Mouse (Mus musculus) intestine, embryonic 14.5 days (tissue): ENCODE results near the gene Mre11a. TPM values are rescaled to one million over a fixed set of nuclear protein-coding genes. Genes with fewer than 3 reads are reported as not detected.

Source experiments
- ATAC-seq: fragments of 200-750 bp; cut with Nextera tagmentation; replicated peaks from 2 replicates; pipeline ENCODE4 v1.8.0; 2017; ENCODE audit warnings: low read depth, moderate number of reproducible peaks, moderate TSS enrichment, moderate library complexity; ENCODE audit not compliant: low FRiP score, low TSS enrichment
- DNase-seq: peaks from one replicate; pipeline ENCODE4 v3.0.0-alpha.2; 2018; ENCODE audit warnings: low spot score
- H3K27ac ChIP-seq: fragments of 300-500 bp; sonication (generic); 2 replicates; pipeline ENCODE4 v1.5.1; 2014; ENCODE audit warnings: low read depth, mild to moderate bottlenecking, control low read depth
- H3K27me3 ChIP-seq: fragments of 300-500 bp; sonication (generic); replicated peaks from 2 replicates; pipeline ENCODE4 v1.6.1; 2014; ENCODE audit warnings: low read length, control low read depth; ENCODE audit not compliant: control insufficient read depth, insufficient read depth
- H3K36me3 ChIP-seq: fragments of 300-500 bp; sonication (generic); 2 replicates; pipeline ENCODE4 v1.6.1; 2014; ENCODE audit warnings: low read length, control low read depth; ENCODE audit not compliant: control insufficient read depth, insufficient read depth
- H3K4me1 ChIP-seq: fragments of 300-500 bp; sonication (generic); replicated peaks from 2 replicates; pipeline ENCODE4 v1.6.1; 2014; ENCODE audit warnings: low read length, control low read depth, mixed read lengths; ENCODE audit not compliant: control insufficient read depth, insufficient read depth
- H3K4me2 ChIP-seq: fragments of 300-500 bp; sonication (generic); 2 replicates; pipeline ENCODE4 v1.6.1; 2014; ENCODE audit warnings: low read length
- H3K4me3 ChIP-seq: fragments of 300-500 bp; sonication (generic); 2 replicates; pipeline ENCODE4 v1.5.1; 2014; ENCODE audit warnings: low read depth, low read length, control low read depth, mixed read lengths
- H3K9ac ChIP-seq: fragments of 300-500 bp; sonication (generic); 2 replicates; pipeline ENCODE4 v1.6.1; 2014; ENCODE audit warnings: mild to moderate bottlenecking, low read length
- H3K9me3 ChIP-seq: fragments of 300-500 bp; sonication (generic); 2 replicates; pipeline ENCODE4 v1.6.1; 2016; ENCODE audit warnings: low read length, control low read depth; ENCODE audit not compliant: control insufficient read depth
- WGBS: fragments of 180-500 bp; shearing (Covaris S2); extraction: QIAGEN DNeasy Blood & Tissue Kit; methylation state at CpG from one replicate; pipeline ENCODE4 v1.1.7; 2014; 5-methylcytosine and 5-hydroxymethylcytosine counted together
- polyA plus RNA-seq: library from polyadenylated mRNA; unstranded; fragments of >200 nt; fragmentation: Nextera tagmentation; extraction: Ambion mirVana; gene quantifications from 2 replicates; pipeline ENCODE4 v1.2.1, GENCODE M21; 2014

Mre11a gene
- polyA plus RNA-seq, 1 experiment from 2014 or later: 29.6 TPM

GRCm38 (mm10) chr9:14839527-14839926, 55.1 kb downstream of the Mre11a start:
- 45% methylated on average over 7 of the region's 7 CpGs for WGBS
- Histone ChIP-seq H3K27ac (no peak overlapping the region), H3K36me3 (peaks cover 22% of the 10 kb centered on the region), H3K4me2 (no peak overlapping the region), H3K27me3 (no peaks in the 10 kb centered on the region), H3K4me1 (no peaks in the 10 kb centered on the region; the same call in 1 of the 2 replicates), H3K4me3 (no peak overlapping the region), H3K9me3 (no peaks in the 10 kb centered on the region), H3K9ac (no peak overlapping the region)
- no peak for ATAC-seq
- no peak for DNase-seq

- Histone ChIP-seq H3K4me2 (no peak overlapping the region), H3K9ac (no peak overlapping the region), H3K27me3 (no peaks in the 10 kb centered on the region), H3K4me1 (no peaks in the 10 kb centered on the region; the same call in 1 of the 2 replicates), H3K9me3 (no peaks in the 10 kb centered on the region), H3K36me3 (peaks cover 17% of the 10 kb centered on the region), H3K27ac (no peak overlapping the region), H3K4me3 (no peak overlapping the region)
- ATAC-seq: no peak
- 76% methylated on average over 5 of the region's 5 CpGs for WGBS
- no peak for DNase-seq
These were observed 55.5 kb downstream of the Mre11a start for GRCm38 (mm10) chr9:14839970-14840369.

GRCm38 (mm10) chr9:14841878-14842761, 57.7 kb downstream of the Mre11a start:
- no peaks in the 10 kb centered on the region for H3K27me3 ChIP-seq
- no peak overlapping the region for H3K27ac ChIP-seq
- no peaks in the 10 kb centered on the region for H3K9me3 ChIP-seq
- H3K4me3 ChIP-seq: no peak overlapping the region
- H3K36me3 ChIP-seq: no peaks in the 10 kb centered on the region
- H3K9ac ChIP-seq: no peak overlapping the region
- H3K4me2 ChIP-seq: no peak overlapping the region
- H3K4me1 ChIP-seq: no peaks in the 10 kb centered on the region; the same call in 1 of the 2 replicates
- 82% methylated on average over 10 of the region's 10 CpGs for WGBS
- DNase-seq (no peak), ATAC-seq (no peak)

- Histone ChIP-seq H3K4me3 (no peak overlapping the region), H3K27ac (no peak overlapping the region), H3K27me3 (no peaks in the 10 kb centered on the region), H3K36me3 (no peaks in the 10 kb centered on the region), H3K9ac (no peak overlapping the region), H3K9me3 (no peaks in the 10 kb centered on the region), H3K4me1 (no peaks in the 10 kb centered on the region; the same call in 1 of the 2 replicates), H3K4me2 (no peak overlapping the region)
- WGBS: 93% methylated on average over 6 of the region's 6 CpGs
- DNase-seq (no peak), ATAC-seq (no peak)
These were observed 58.9 kb downstream of the Mre11a start for GRCm38 (mm10) chr9:14843311-14843857.

GRCm38 (mm10) chr9:14843901-14844300, 59.4 kb downstream of the Mre11a start:
- 90% methylated on average over 3 of the region's 3 CpGs for WGBS
- no peaks in the 10 kb centered on the region for H3K36me3 ChIP-seq
- no peaks in the 10 kb centered on the region; the same call in 1 of the 2 replicates for H3K4me1 ChIP-seq
- DNase-seq (no peak), ATAC-seq (no peak)
- no peak overlapping the region for H3K4me2 ChIP-seq
- no peak overlapping the region for H3K9ac ChIP-seq
- H3K27me3 ChIP-seq: no peaks in the 10 kb centered on the region
- no peak overlapping the region for H3K27ac ChIP-seq
- H3K9me3 ChIP-seq: no peaks in the 10 kb centered on the region
- no peak overlapping the region for H3K4me3 ChIP-seq

- ATAC-seq (no peak), DNase-seq (no peak)
- H3K36me3 ChIP-seq: no peaks in the 10 kb centered on the region
- no peak overlapping the region for H3K27ac ChIP-seq
- H3K4me1 ChIP-seq: no peaks in the 10 kb centered on the region
- H3K4me2 ChIP-seq: no peak overlapping the region
- H3K9me3 ChIP-seq: no peaks in the 10 kb centered on the region
- 50% methylated on average over 5 of the region's 5 CpGs for WGBS
- no peak overlapping the region for H3K4me3 ChIP-seq
- H3K9ac ChIP-seq: no peak overlapping the region
- no peaks in the 10 kb centered on the region for H3K27me3 ChIP-seq
These were observed 62.0 kb downstream of the Mre11a start for GRCm38 (mm10) chr9:14846428-14846827.

GRCm38 (mm10) chr9:14848267-14848935, 63.9 kb downstream of the Mre11a start:
- H3K4me2 ChIP-seq: no peak overlapping the region
- no peak overlapping the region for H3K9ac ChIP-seq
- no peaks in the 10 kb centered on the region for H3K27me3 ChIP-seq
- H3K36me3 ChIP-seq: no peaks in the 10 kb centered on the region
- DNase-seq: no peak
- 71% methylated on average over 1 of the region's 1 CpGs for WGBS
- no peaks in the 10 kb centered on the region for H3K9me3 ChIP-seq
- no peaks in the 10 kb centered on the region for H3K4me1 ChIP-seq
- no peak for ATAC-seq
- no peak overlapping the region for H3K27ac ChIP-seq
- H3K4me3 ChIP-seq: no peak overlapping the region

- H3K9me3 ChIP-seq: no peaks in the 10 kb centered on the region
- H3K36me3 ChIP-seq: no peaks in the 10 kb centered on the region
- no peak for DNase-seq
- H3K9ac ChIP-seq: no peak overlapping the region
- H3K4me3 ChIP-seq: no peak overlapping the region
- H3K4me1 ChIP-seq: 0 out of 2 replicates have a peak, but pooled peaks cover 2% of the 10 kb centered on the region
- WGBS: 81% methylated on average over 4 of the region's 4 CpGs
- H3K27ac ChIP-seq: no peak overlapping the region
- H3K27me3 ChIP-seq: peaks cover 26% of the 10 kb centered on the region
- H3K4me2 ChIP-seq: no peak overlapping the region
- no peak for ATAC-seq
These were observed 70.1 kb downstream of the Mre11a start for GRCm38 (mm10) chr9:14854585-14854984.
